Mouse (Mus musculus) macrophage (primary cell): ENCODE measurements at regions not wholly inside any gene's neighbourhood (a gene's known extent, or its start where the extent isn't known, plus 50 kb on each side); places are given as distances from the start of the nearest gene placed in this dataset.

ENCODE experiments used
- H3K27ac ChIP-seq: fragments of 350-480 bp; formaldehyde crosslinking; 2 replicates; pipeline ENCODE4 v1.9.0; 2021
- H3K36me3 ChIP-seq: fragments of 350-480 bp; formaldehyde crosslinking; 2 replicates; pipeline ENCODE4 v1.9.0; 2021; ENCODE audit errors: inconsistent target
- H3K4me3 ChIP-seq: fragments of 350-480 bp; formaldehyde crosslinking; 2 replicates; pipeline ENCODE4 v1.9.0; 2021; ENCODE audit errors: inconsistent target
- H3K79me2 ChIP-seq: fragments of 350-480 bp; formaldehyde crosslinking; 2 replicates; pipeline ENCODE4 v1.9.0; 2021; ENCODE audit errors: inconsistent target
- WGBS: methylation state at CpG from one replicate; pipeline ENCODE4 v1.1.7; 2026; ENCODE audit warnings: inconsistent platforms; ENCODE audit not compliant: missing documents; 5-methylcytosine and 5-hydroxymethylcytosine counted together

DNA sequence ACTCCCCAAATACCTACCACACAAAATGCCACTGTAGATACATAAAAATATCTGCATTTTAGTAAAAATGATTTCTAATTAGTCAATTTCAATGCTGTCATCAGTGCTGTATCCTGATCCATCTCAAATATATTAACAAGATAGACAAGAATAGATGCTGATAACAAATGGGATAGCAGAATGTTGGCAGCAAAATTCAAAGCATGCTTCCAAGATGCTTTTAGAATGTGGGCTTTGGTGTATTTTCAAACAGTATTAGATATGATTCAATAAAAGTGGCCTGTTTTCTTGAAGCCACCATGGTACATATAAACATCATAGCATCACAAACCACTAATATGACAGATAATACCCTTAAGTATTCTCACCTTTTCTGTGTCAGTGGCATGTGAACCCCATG is 597.6 kb downstream of the Cenpc1 start:
- Histone ChIP-seq H3K4me3 (no peak overlapping the region), H3K79me2 (no peaks in the 10 kb centered on the region), H3K27ac (no peak overlapping the region), H3K36me3 (no peaks in the 10 kb centered on the region)

GRCm38 (mm10) chr5:85467151-85467550 is 598.2 kb downstream of the Cenpc1 start:
- H3K36me3 ChIP-seq, result no peaks in the 10 kb centered on the region
- WGBS, result 100% methylated on average over 2 of the region's 3 CpGs
- H3K27ac ChIP-seq, result no peak overlapping the region
- no peak overlapping the region for H3K4me3 ChIP-seq
- no peaks in the 10 kb centered on the region for H3K79me2 ChIP-seq
